Mouse (Mus musculus): ENCODE measurements around the gene Mbnl2.

DNA sequence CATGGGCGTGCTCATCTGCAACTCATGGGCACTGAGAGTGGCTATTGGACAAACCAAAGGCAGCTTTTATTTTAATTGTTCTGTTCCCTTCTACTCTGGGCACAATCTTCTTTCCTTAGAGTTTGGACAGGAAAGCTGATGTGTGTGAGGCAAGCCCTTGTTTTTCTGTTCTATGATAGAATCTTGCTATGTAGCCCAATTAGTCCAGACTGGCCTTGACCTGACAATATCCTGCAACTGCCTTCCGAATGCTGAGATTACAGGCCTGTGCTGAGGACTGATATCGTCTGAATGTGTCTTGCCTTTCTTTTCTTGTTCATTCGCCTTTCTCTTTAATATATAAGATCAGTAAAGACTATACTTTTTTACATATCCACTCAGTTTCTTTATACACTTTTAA, 4.8 kb upstream of the Mbnl2 start:
- TF ChIP-seq CTCF (IDR thresholded peaks at IDR 0.05; ENCODE audit: extremely low read depth, insufficient read depth, insufficient read length, insufficient replicate concordance) (no peak), POLR2A (IDR thresholded peaks at IDR 0.05; ENCODE audit: low read depth, low read length) (no peak)
